Mouse (Mus musculus) C2C12 (cell line): ENCODE results near the gene Greb1. TPM values are rescaled to one million over a fixed set of nuclear protein-coding genes. Genes with fewer than 3 reads are reported as not detected.

Experiments
- H3K27me3 ChIP-seq: one replicate; pipeline ENCODE4 v1.6.1; 2011; ENCODE audit not compliant: control insufficient read depth, insufficient read depth, insufficient read length
- H3K36me3 ChIP-seq: one replicate; pipeline ENCODE4 v1.6.1; 2011; ENCODE audit not compliant: control insufficient read depth, insufficient read depth
- H3K4me3 ChIP-seq: one replicate; pipeline ENCODE4 v1.5.1; 2011; ENCODE audit warnings: mild to moderate bottlenecking, control low read depth; ENCODE audit not compliant: poor library complexity, insufficient read depth, severe bottlenecking
- H3K79me2 ChIP-seq: one replicate; pipeline ENCODE4 v1.6.1; 2011; ENCODE audit not compliant: control insufficient read depth, insufficient read depth
- H3K79me3 ChIP-seq: one replicate; pipeline ENCODE4 v1.6.1; 2011; ENCODE audit warnings: low read depth, control low read depth
- H3ac ChIP-seq: one replicate; pipeline ENCODE3; 2011; ENCODE audit warnings: low read depth; ENCODE audit not compliant: control insufficient read depth, insufficient read length
- CEBPB ChIP-seq: IDR thresholded peaks from one replicate; pipeline ENCODE4 v1.6.1; 2011; ENCODE audit warnings: low read depth, mild to moderate bottlenecking, control low read depth, moderate library complexity
- CTCF ChIP-seq: IDR thresholded peaks from one replicate; pipeline ENCODE4 v1.5.1; 2011; ENCODE audit not compliant: control insufficient read depth, insufficient read depth, insufficient read length
- FOSL1 ChIP-seq: IDR thresholded peaks from one replicate; pipeline ENCODE4 v1.8.0; 2011; ENCODE audit warnings: mild to moderate bottlenecking, low read length; ENCODE audit not compliant: poor library complexity, insufficient read depth, severe bottlenecking
- MAX ChIP-seq: IDR thresholded peaks from one replicate; pipeline ENCODE4 v1.6.1; 2011; ENCODE audit warnings: mild to moderate bottlenecking, control low read depth
- MYOD1 ChIP-seq: IDR thresholded peaks from one replicate; pipeline ENCODE4 v1.6.1; 2011; ENCODE audit warnings: low read depth; ENCODE audit not compliant: control insufficient read depth, insufficient read length
- MYOG ChIP-seq: IDR thresholded peaks from one replicate; pipeline ENCODE4 v1.6.1; 2011; ENCODE audit not compliant: control insufficient read depth, insufficient read length; ENCODE audit errors: extremely low read depth
- USF1 ChIP-seq: IDR thresholded peaks from one replicate; pipeline ENCODE4 v1.6.1; 2011; ENCODE audit warnings: low read depth, mild to moderate bottlenecking, control low read depth, moderate library complexity
- polyA plus RNA-seq: library from polyadenylated mRNA; unstranded; fragments of >200 nt; fragmentation: generic; extraction: Trizol; gene quantifications from one replicate; pipeline ENCODE4 v1.2.1, GENCODE M21; 2012; ENCODE audit warnings: missing spikeins

Greb1 gene
- polyA plus RNA-seq, 1 experiment = 0.04 TPM

- Histone ChIP-seq H3K27me3 (no peaks in the 10 kb centered on the region), H3K79me3 (peaks cover 21% of the 10 kb centered on the region), H3K79me2 (peaks cover 47% of the 10 kb centered on the region), H3K36me3 (peaks cover 10% of the 10 kb centered on the region), H3ac (peak overlapping the region; percentile 82), H3K4me3 (peak overlapping the region; percentile 50)
- TF ChIP-seq MYOG (no peak), CEBPB (no peak), MAX (no peak), FOSL1 (no peak), CTCF (no peak), MYOD1 (no peak), USF1 (no peak)
Measured at GRCm38 (mm10) chr12:16811477-16811876, 10.8 kb upstream of the Greb1 start.

GRCm38 (mm10) chr12:16810525-16811431 lies 10.1 kb upstream of the Greb1 start, which contains the start of gene E2f6:
Gene E2f6 (plus strand): TSS chr12:16810963.
- H3ac ChIP-seq = peak within 1 kb of the TSS; percentile 82
- H3K4me3 ChIP-seq = peak within 1 kb of the TSS; percentile 50
- TF ChIP-seq MAX (peak; percentile 55), CEBPB (no peak)
- no peaks in the 10 kb centered on the region for H3K27me3 ChIP-seq
- H3K79me2 ChIP-seq = peaks cover 45% of the 10 kb centered on the region
- H3K79me3 ChIP-seq = peaks cover 21% of the 10 kb centered on the region
- peaks cover 6% of the 10 kb centered on the region for H3K36me3 ChIP-seq

- H3K36me3 ChIP-seq = no peaks in the 10 kb centered on the region
- TF ChIP-seq USF1 = no peak
- TF ChIP-seq FOSL1 = no peak
- TF ChIP-seq MYOD1 = no peak
- TF ChIP-seq MAX = no peak
- TF ChIP-seq MYOG = no peak
- TF ChIP-seq CTCF = peak; percentile 44
- peaks cover 22% of the 10 kb centered on the region for H3K79me2 ChIP-seq
- no peak overlapping the region for H3K4me3 ChIP-seq
- H3K27me3 ChIP-seq = no peaks in the 10 kb centered on the region
- H3K79me3 ChIP-seq = peaks cover 12% of the 10 kb centered on the region
- H3ac ChIP-seq = no peak overlapping the region
Measured at GRCm38 (mm10) chr12:16808045-16808444, 7.4 kb upstream of the Greb1 start.

- no peak for TF ChIP-seq MYOD1
- TF ChIP-seq CTCF = peak; percentile 15
- Histone ChIP-seq H3ac (no peak overlapping the region), H3K27me3 (peaks cover 12% of the 10 kb centered on the region), H3K79me2 (no peaks in the 10 kb centered on the region), H3K36me3 (no peaks in the 10 kb centered on the region), H3K79me3 (no peaks in the 10 kb centered on the region), H3K4me3 (no peak overlapping the region)
Measured at GRCm38 (mm10) chr12:16805511-16805910, 4.8 kb upstream of the Greb1 start.

- TF ChIP-seq USF1 (no peak), MYOD1 (no peak)
Measured at GRCm38 (mm10) chr12:16803956-16804430, 3.3 kb upstream of the Greb1 start.

GRCm38 (mm10) chr12:16803237-16803955 lies 2.7 kb upstream of the Greb1 start:
- peaks cover 19% of the 10 kb centered on the region for H3K27me3 ChIP-seq
- no peak overlapping the region for H3ac ChIP-seq
- no peak for TF ChIP-seq MYOG
- no peak for TF ChIP-seq CEBPB
- no peak for TF ChIP-seq MYOD1
- no peak for TF ChIP-seq CTCF
- no peak for TF ChIP-seq MAX
- TF ChIP-seq FOSL1 = no peak
- TF ChIP-seq USF1 = no peak
- H3K79me3 ChIP-seq = no peaks in the 10 kb centered on the region
- no peak overlapping the region for H3K4me3 ChIP-seq
- H3K36me3 ChIP-seq = no peaks in the 10 kb centered on the region
- H3K79me2 ChIP-seq = no peaks in the 10 kb centered on the region

More at GRCm38 (mm10) chr12:16803956-16804430, 3.3 kb upstream of the Greb1 start:
- Histone ChIP-seq H3K79me3 (no peaks in the 10 kb centered on the region), H3K4me3 (no peak overlapping the region), H3K79me2 (no peaks in the 10 kb centered on the region), H3ac (no peak overlapping the region), H3K27me3 (peaks cover 19% of the 10 kb centered on the region), H3K36me3 (no peaks in the 10 kb centered on the region)
